Mouse (Mus musculus): ENCODE measurements around the gene Car5a.

Gene Car5a

DNA sequence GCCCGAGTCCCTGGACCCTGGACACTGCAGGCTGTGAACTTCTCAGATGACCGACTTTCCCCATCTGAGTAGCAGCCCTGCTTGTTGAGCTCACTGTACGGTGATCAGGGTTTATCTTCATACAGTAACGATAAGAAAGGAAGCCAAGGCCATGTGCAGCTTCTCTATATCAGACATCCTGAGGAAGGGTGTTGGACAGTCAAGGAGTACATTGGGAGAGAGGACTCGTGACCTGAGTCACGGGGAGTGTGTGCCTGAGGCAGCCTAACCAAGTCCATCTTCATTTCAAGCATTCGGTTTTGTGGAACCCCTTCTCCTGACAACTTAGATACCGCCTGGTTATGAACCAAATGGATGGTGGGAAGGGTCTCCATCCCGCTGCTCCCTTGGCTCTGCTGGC is 69.2 kb downstream of the Car5a start:
- in situ Hi-C loops (cut with MboI; ENCODE audit: low pct_unique_long_range_greater_than_20kb in 1 of 2, low sequenced_read_pairs in 2 of 2, unreplicated experiment in 1 of 2), result no loop called here

GRCm38 (mm10) chr8:121875045-121875444 is 69.7 kb downstream of the Car5a start:
- in situ Hi-C loops (cut with MboI; ENCODE audit: low pct_unique_long_range_greater_than_20kb in 1 of 2, low sequenced_read_pairs in 2 of 2, unreplicated experiment in 1 of 2), result no loop called here

- in situ Hi-C loops (cut with MboI; ENCODE audit: low pct_unique_long_range_greater_than_20kb in 1 of 2, low sequenced_read_pairs in 2 of 2, unreplicated experiment in 1 of 2), result no loop called here
These were observed 70.7 kb downstream of the Car5a start for GRCm38 (mm10) chr8:121874031-121874430.

DNA sequence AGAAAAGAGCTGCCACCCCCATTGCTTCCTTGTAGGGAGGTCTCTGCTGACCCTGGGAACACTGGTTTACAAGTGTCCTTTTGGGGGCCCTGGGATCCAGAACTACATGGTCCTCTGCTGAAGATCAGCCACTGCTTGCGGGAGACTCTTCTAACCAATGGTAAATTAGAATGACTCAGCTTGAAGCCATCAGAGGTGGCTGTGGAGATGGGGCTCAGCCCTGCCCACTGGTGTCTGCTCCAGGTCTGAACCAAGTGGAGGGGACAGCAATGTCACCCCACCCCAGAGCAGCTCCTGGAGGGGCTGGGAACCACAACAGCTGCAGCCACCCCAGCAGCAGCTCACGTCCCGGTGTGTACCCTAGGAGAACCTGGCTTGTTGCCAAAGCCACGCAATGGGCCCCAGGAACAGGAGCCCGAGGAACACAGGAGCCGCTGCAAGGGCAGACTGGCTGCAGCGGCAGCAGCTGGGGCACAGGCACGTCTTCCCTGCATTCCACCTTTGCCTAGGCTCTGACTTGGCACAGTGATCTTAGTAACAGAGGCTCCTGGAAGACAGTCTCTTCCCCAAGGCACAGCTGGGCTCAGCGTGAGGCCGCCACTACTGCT is 72.8 kb downstream of the Car5a start:
- in situ Hi-C loops (cut with MboI; ENCODE audit: low pct_unique_long_range_greater_than_20kb in 1 of 2, low sequenced_read_pairs in 2 of 2, unreplicated experiment in 1 of 2), result no loop called here

GRCm38 (mm10) chr8:121870190-121870589 is 74.5 kb downstream of the Car5a start:
- in situ Hi-C loops (cut with MboI; ENCODE audit: low pct_unique_long_range_greater_than_20kb in 1 of 2, low sequenced_read_pairs in 2 of 2, unreplicated experiment in 1 of 2), result no loop called here

GRCm38 (mm10) chr8:121868896-121869295 is 75.8 kb downstream of the Car5a start:
- in situ Hi-C loops (cut with MboI; ENCODE audit: low pct_unique_long_range_greater_than_20kb in 1 of 2, low sequenced_read_pairs in 2 of 2, unreplicated experiment in 1 of 2), result no loop called here

- in situ Hi-C loops (cut with MboI; ENCODE audit: low pct_unique_long_range_greater_than_20kb in 1 of 2, low sequenced_read_pairs in 2 of 2, unreplicated experiment in 1 of 2), result no loop called here
These were observed 76.5 kb downstream of the Car5a start for GRCm38 (mm10) chr8:121868196-121868595.
